Mouse (Mus musculus): ENCODE data around the gene Ngf. TPM values are rescaled to one million over a fixed set of nuclear protein-coding genes. Genes with fewer than 3 reads are reported as not detected.

Ngf gene
- polyA plus RNA-seq, 1 experiment: 2.6 TPM

DNA sequence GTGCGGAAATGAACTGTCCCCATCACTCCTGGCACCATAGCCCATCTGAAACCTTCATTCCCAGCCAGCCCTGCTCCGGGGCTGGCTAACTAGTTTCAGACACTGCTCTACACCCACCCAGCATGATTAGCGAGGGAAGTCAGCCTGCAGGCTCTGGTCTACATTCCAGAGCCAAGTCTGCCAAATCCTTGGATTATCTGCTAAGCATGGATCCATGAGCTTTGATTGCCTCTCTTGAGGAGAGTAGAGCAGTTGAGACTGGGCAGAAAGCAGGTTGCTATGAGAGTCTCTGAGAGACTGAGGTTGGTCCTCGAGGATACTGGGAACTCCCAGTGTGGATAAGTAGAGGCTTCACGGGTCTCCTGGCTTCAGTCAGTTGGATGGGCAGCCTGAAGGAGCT, 51.3 kb downstream of the Ngf start:
- Histone ChIP-seq H3K4me3 (ENCODE audit: control insufficient read depth, insufficient read depth, low read length) (no peak overlapping the region), H3K4me1 (replicated peaks; ENCODE audit: control insufficient read depth, insufficient read depth, low read length) (no peaks in the 10 kb centered on the region), H3K27me3 (ENCODE audit: control insufficient read depth, insufficient read depth, low read length) (no peaks in the 10 kb centered on the region), H3K27ac (ENCODE audit: control insufficient read depth, insufficient read depth, low read length) (no peak overlapping the region), H3K36me3 (ENCODE audit: control insufficient read depth, insufficient read depth, low read length) (no peaks in the 10 kb centered on the region)
- no peak for TF ChIP-seq POLR2A (IDR thresholded peaks at IDR 0.05; ENCODE audit: control insufficient read depth, extremely low read depth, insufficient read depth, low read length, poor library complexity)
- TF ChIP-seq CTCF (IDR thresholded peaks at IDR 0.05; ENCODE audit: borderline replicate concordance, control insufficient read depth, extremely low read depth, insufficient read depth, low read length, poor library complexity): no peak
- WGBS: 86% methylated on average over 5 of the region's 5 CpGs
- DNase-seq: no peak

DNA sequence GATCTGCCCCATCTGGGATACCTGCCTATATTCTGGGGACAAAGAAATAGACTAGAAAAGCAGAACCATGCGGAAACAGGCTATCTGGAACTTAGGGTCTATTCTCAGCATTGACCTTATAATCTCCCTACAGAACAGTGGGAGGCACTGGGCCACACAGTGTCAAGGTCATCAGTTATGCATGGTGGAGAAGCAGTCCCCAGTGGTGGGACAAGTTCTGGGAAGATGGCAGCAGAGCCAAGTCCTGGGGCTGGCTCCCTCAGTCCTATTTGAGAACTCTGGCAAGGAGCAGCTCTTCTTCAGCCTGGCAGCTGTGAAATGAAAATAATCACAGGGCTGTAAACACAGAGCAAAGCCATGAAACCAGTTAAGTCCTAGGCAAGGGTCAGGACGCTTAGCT, 54.0 kb downstream of the Ngf start:
- WGBS: 94% methylated on average over 2 of the region's 2 CpGs
- no peaks in the 10 kb centered on the region for H3K36me3 ChIP-seq (ENCODE audit: control insufficient read depth, insufficient read depth, low read length)
- no peaks in the 10 kb centered on the region for H3K27me3 ChIP-seq (ENCODE audit: control insufficient read depth, insufficient read depth, low read length)
- TF ChIP-seq POLR2A (IDR thresholded peaks at IDR 0.05; ENCODE audit: control insufficient read depth, extremely low read depth, insufficient read depth, low read length, poor library complexity) (no peak), CTCF (IDR thresholded peaks at IDR 0.05; ENCODE audit: borderline replicate concordance, control insufficient read depth, extremely low read depth, insufficient read depth, low read length, poor library complexity) (no peak)
- DNase-seq: no peak
- no peak overlapping the region for H3K27ac ChIP-seq (ENCODE audit: control insufficient read depth, insufficient read depth, low read length)
- H3K4me1 ChIP-seq (replicated peaks; ENCODE audit: control insufficient read depth, insufficient read depth, low read length): no peaks in the 10 kb centered on the region
- no peak overlapping the region for H3K4me3 ChIP-seq (ENCODE audit: control insufficient read depth, insufficient read depth, low read length)

DNA sequence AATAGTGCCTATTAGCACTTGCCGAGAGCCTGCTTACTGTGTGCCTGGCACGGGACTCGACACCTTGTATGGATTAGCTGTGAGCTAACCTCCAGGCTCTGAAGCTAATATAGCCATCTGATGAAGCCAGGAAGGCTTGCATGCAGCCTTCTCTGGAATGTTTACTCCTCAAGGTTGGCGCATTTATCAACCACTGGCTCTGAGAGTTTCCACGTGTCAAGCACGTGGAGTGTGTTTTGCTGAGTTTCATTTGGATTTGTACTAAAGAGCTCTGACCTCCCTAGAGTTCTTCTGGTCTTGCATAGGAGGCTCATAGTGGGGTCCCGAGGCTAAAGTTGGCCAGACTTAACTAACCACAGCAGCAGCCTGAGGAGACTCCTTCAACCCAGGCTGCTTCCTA, 55.2 kb downstream of the Ngf start:
- no peaks in the 10 kb centered on the region for H3K36me3 ChIP-seq (ENCODE audit: control insufficient read depth, insufficient read depth, low read length)
- H3K4me3 ChIP-seq (ENCODE audit: control insufficient read depth, insufficient read depth, low read length): no peak overlapping the region
- H3K27me3 ChIP-seq (ENCODE audit: control insufficient read depth, insufficient read depth, low read length): no peaks in the 10 kb centered on the region
- no peak for DNase-seq
- 92% methylated on average over 7 of the region's 7 CpGs for WGBS
- no peak overlapping the region for H3K27ac ChIP-seq (ENCODE audit: control insufficient read depth, insufficient read depth, low read length)
- no peak for TF ChIP-seq POLR2A (IDR thresholded peaks at IDR 0.05; ENCODE audit: control insufficient read depth, extremely low read depth, insufficient read depth, low read length, poor library complexity)
- no peak for TF ChIP-seq CTCF (IDR thresholded peaks at IDR 0.05; ENCODE audit: borderline replicate concordance, control insufficient read depth, extremely low read depth, insufficient read depth, low read length, poor library complexity)
- H3K4me1 ChIP-seq (replicated peaks; ENCODE audit: control insufficient read depth, insufficient read depth, low read length): no peaks in the 10 kb centered on the region

DNA sequence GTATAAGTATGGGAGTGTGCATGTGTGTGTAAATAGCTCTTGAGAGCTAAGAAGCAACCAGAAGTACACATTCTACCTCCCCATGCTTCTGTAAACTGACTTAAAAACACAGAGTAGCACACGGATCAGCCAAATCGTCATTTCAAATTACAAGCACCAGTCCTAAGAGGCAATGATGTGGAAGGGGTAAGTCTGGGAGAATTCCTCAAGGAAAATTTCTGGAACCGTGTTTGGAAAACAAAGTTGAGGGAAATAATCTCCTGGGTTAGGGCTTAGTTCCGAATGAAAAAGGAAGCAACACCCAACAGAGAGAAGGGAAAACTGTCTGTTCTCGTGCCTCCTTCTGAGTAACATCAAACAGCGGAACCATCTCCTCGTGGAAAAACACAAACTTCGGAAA, 56.1 kb downstream of the Ngf start:
- Histone ChIP-seq H3K4me3 (ENCODE audit: control insufficient read depth, insufficient read depth, low read length) (no peak overlapping the region), H3K4me1 (replicated peaks; ENCODE audit: control insufficient read depth, insufficient read depth, low read length) (no peaks in the 10 kb centered on the region), H3K27me3 (ENCODE audit: control insufficient read depth, insufficient read depth, low read length) (no peaks in the 10 kb centered on the region), H3K36me3 (ENCODE audit: control insufficient read depth, insufficient read depth, low read length) (no peaks in the 10 kb centered on the region), H3K27ac (ENCODE audit: control insufficient read depth, insufficient read depth, low read length) (no peak overlapping the region)
- WGBS: 86% methylated on average over 8 of the region's 8 CpGs
- no peak for DNase-seq
- TF ChIP-seq CTCF (IDR thresholded peaks at IDR 0.05; ENCODE audit: borderline replicate concordance, control insufficient read depth, extremely low read depth, insufficient read depth, low read length, poor library complexity) (no peak), POLR2A (IDR thresholded peaks at IDR 0.05; ENCODE audit: control insufficient read depth, extremely low read depth, insufficient read depth, low read length, poor library complexity) (no peak)

DNA sequence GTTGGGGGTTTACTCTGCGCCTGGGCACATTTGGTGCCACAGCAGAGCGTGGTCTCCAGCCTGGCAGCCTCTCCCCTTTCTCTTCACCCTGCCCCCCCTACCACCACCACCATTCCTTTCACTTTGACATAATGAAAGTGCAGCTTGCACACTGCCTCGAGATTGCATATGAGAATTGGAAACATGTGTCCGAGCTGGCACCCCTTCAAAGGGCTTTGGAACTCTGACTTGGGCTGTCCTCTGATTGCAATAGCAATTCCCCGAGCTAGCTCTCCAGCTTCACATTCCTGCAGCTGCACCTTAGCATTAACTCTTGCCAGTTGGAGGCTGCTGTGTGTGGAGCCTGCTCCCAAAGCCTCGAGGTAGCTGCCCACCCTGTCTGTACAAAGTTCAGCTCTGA, 56.8 kb downstream of the Ngf start:
- no peak overlapping the region for H3K4me3 ChIP-seq (ENCODE audit: control insufficient read depth, insufficient read depth, low read length)
- no peaks in the 10 kb centered on the region for H3K4me1 ChIP-seq (replicated peaks; ENCODE audit: control insufficient read depth, insufficient read depth, low read length)
- no peaks in the 10 kb centered on the region for H3K36me3 ChIP-seq (ENCODE audit: control insufficient read depth, insufficient read depth, low read length)
- H3K27ac ChIP-seq (ENCODE audit: control insufficient read depth, insufficient read depth, low read length): no peak overlapping the region
- DNase-seq: no peak
- 71% methylated on average over 6 of the region's 6 CpGs for WGBS
- TF ChIP-seq CTCF (IDR thresholded peaks at IDR 0.05; ENCODE audit: borderline replicate concordance, control insufficient read depth, extremely low read depth, insufficient read depth, low read length, poor library complexity) (no peak), POLR2A (IDR thresholded peaks at IDR 0.05; ENCODE audit: control insufficient read depth, extremely low read depth, insufficient read depth, low read length, poor library complexity) (no peak)
- H3K27me3 ChIP-seq (ENCODE audit: control insufficient read depth, insufficient read depth, low read length): no peaks in the 10 kb centered on the region

DNA sequence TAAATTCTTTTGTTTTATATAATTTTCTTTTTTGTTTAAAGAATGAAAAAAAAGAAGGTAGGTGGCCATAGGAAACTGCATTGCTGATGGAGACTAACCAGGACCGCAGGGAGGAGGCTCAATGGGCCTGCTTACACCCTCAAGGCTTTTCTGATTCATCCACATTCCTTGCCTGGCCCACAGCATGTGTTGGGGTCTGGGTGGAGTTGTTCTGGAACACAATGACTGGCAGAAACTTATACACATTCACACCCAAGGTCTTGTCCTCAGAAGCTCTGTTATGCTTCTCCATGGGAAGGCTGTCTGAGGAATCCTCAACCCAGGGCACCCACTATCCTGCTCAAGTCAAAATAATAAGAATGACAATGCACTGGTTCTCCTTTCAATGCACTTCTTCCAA, 65.0 kb downstream of the Ngf start:
- H3K27me3 ChIP-seq (ENCODE audit: control insufficient read depth, insufficient read depth, low read length): no peaks in the 10 kb centered on the region
- WGBS: 92% methylated on average over 1 of the region's 1 CpGs
- no peak for TF ChIP-seq POLR2A (IDR thresholded peaks at IDR 0.05; ENCODE audit: control insufficient read depth, extremely low read depth, insufficient read depth, low read length, poor library complexity)
- no peak overlapping the region for H3K4me3 ChIP-seq (ENCODE audit: control insufficient read depth, insufficient read depth, low read length)
- H3K4me1 ChIP-seq (replicated peaks; ENCODE audit: control insufficient read depth, insufficient read depth, low read length): no peaks in the 10 kb centered on the region
- no peak for DNase-seq
- H3K27ac ChIP-seq (ENCODE audit: control insufficient read depth, insufficient read depth, low read length): no peak overlapping the region
- H3K36me3 ChIP-seq (ENCODE audit: control insufficient read depth, insufficient read depth, low read length): no peaks in the 10 kb centered on the region

DNA sequence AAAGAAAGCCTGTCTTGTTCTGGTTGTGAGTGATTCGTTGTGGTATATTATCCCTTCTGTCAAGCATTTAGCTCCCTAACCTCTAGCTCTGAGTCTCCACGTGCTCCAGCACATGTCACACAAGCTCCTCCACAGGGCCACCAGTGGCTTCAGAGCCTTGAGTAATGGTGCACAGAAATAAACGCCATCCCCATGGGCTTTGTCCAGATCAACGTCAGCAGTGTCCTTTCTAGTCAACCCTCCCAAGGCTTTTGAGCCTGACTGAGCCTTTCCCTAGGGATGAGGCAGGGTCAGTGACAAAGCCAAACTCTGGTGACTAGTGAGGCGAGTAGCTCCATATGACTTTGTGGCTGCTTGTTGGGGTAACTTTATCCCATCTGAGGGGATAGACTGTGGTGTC, 73.9 kb downstream of the Ngf start:
- no peaks in the 10 kb centered on the region for H3K27me3 ChIP-seq (ENCODE audit: control insufficient read depth, insufficient read depth, low read length)
- 86% methylated on average over 5 of the region's 5 CpGs for WGBS
- no peaks in the 10 kb centered on the region for H3K36me3 ChIP-seq (ENCODE audit: control insufficient read depth, insufficient read depth, low read length)
- H3K4me1 ChIP-seq (replicated peaks; ENCODE audit: control insufficient read depth, insufficient read depth, low read length): no peaks in the 10 kb centered on the region
- TF ChIP-seq CTCF (IDR thresholded peaks at IDR 0.05; ENCODE audit: borderline replicate concordance, control insufficient read depth, extremely low read depth, insufficient read depth, low read length, poor library complexity) (no peak), POLR2A (IDR thresholded peaks at IDR 0.05; ENCODE audit: control insufficient read depth, extremely low read depth, insufficient read depth, low read length, poor library complexity) (no peak)
- H3K27ac ChIP-seq (ENCODE audit: control insufficient read depth, insufficient read depth, low read length): no peak overlapping the region
- H3K4me3 ChIP-seq (ENCODE audit: control insufficient read depth, insufficient read depth, low read length): no peak overlapping the region
- DNase-seq: no peak
